Mouse (Mus musculus): Measurements from ENCODE around the gene Gm17349. TPM values are rescaled to one million over a fixed set of nuclear protein-coding genes. Genes with fewer than 3 reads are reported as not detected.
A peak's percentile ranks its signal among the peaks of the same experiment; 100 is the strongest.
"Not testable (repeated sequence)": the region's sequence is repeated elsewhere in the genome, so short reads cannot be mapped to it uniquely, and the experiment has no call there.

Gene Gm17349
- not detected for total RNA-seq (2018; cell fraction: chromatin; rRNA removed)
- total RNA-seq (2018; cell fraction: cytosol; rRNA removed) = 1 to 10 TPM in 9 of 26 experiments, not detected in 17; 1.0 to 3.3 (median 1.5) TPM
- 1 to 10 TPM in 2 of 26 experiments, not detected in 24; 4.2 to 4.9 TPM for total RNA-seq (2018; cell fraction: nucleus; rRNA removed)
- not detected in 3 replicates for polyA plus RNA-seq (2018)

- Histone ChIP-seq H3K27ac (no peak within 1 kb of the TSS), H3K79me2 (ENCODE audit: inconsistent target) (no peaks in the 10 kb centered on the region; the same call in 1 of the 2 replicates), H3K36me3 (ENCODE audit: inconsistent target) (peaks cover 39% of the 10 kb centered on the region), H3K4me3 (ENCODE audit: inconsistent target) (no peak within 1 kb of the TSS)
- 63% methylated on average over 8 of the region's 11 CpGs for WGBS (ENCODE audit: missing documents)
Observed at GRCm38 (mm10) chr15:99705440-99706048, at the start of gene Gm17349. TSS of gene Gm17349 (minus strand) at chr15:99705490.

- Histone ChIP-seq H3K36me3 (ENCODE audit: inconsistent target) (no peaks in the 10 kb centered on the region), H3K4me3 (ENCODE audit: inconsistent target) (no peak overlapping the region), H3K27ac (no peak overlapping the region), H3K79me2 (ENCODE audit: inconsistent target) (peaks cover 73% of the 10 kb centered on the region)
- WGBS (ENCODE audit: missing documents) = 94% methylated on average over 3 of the region's 3 CpGs
Observed at GRCm38 (mm10) chr15:99754204-99754603, 48.9 kb upstream of the Gm17349 start.

GRCm38 (mm10) chr15:99740229-99740628 is 34.9 kb upstream of the Gm17349 start:
- no peak overlapping the region for H3K4me3 ChIP-seq (ENCODE audit: inconsistent target)
- H3K36me3 ChIP-seq (ENCODE audit: inconsistent target) = peaks cover 41% of the 10 kb centered on the region
- H3K79me2 ChIP-seq (ENCODE audit: inconsistent target) = no peaks in the 10 kb centered on the region
- 85% methylated on average over 4 of the region's 4 CpGs for WGBS (ENCODE audit: missing documents)
- no peak overlapping the region for H3K27ac ChIP-seq

- 94% methylated on average over 11 of the region's 11 CpGs for whole genome bisulfite sequencing (ENCODE audit: missing documents)
- peaks cover 51% of the 10 kb centered on the region for H3K36me3 ChIP-seq (ENCODE audit: inconsistent target)
- no peak overlapping the region for H3K4me3 ChIP-seq (ENCODE audit: inconsistent target)
- H3K79me2 ChIP-seq (ENCODE audit: inconsistent target) = no peaks in the 10 kb centered on the region
- no peak overlapping the region for H3K27ac ChIP-seq
Observed at GRCm38 (mm10) chr15:99736675-99737074, 31.4 kb upstream of the Gm17349 start.

GRCm38 (mm10) chr15:99735631-99736030 is 30.3 kb upstream of the Gm17349 start:
- 92% methylated on average over 2 of the region's 2 CpGs for WGBS (ENCODE audit: missing documents)
- Histone ChIP-seq H3K4me3 (ENCODE audit: inconsistent target) (no peak overlapping the region), H3K27ac (no peak overlapping the region), H3K36me3 (ENCODE audit: inconsistent target) (peaks cover 40% of the 10 kb centered on the region), H3K79me2 (ENCODE audit: inconsistent target) (no peaks in the 10 kb centered on the region)

- H3K36me3 ChIP-seq (ENCODE audit: inconsistent target) = peaks cover 30% of the 10 kb centered on the region; the same call in 1 of the 2 replicates
- H3K27ac ChIP-seq = no peak overlapping the region
- no peak overlapping the region for H3K4me3 ChIP-seq (ENCODE audit: inconsistent target)
- H3K79me2 ChIP-seq (ENCODE audit: inconsistent target) = peaks cover 8% of the 10 kb centered on the region; the same call in 1 of the 2 replicates
- 86% methylated on average over 5 of the region's 5 CpGs for WGBS (ENCODE audit: missing documents)
Observed at GRCm38 (mm10) chr15:99733186-99733585, 27.9 kb upstream of the Gm17349 start.

GRCm38 (mm10) chr15:99731678-99732077 is 26.4 kb upstream of the Gm17349 start:
- Histone ChIP-seq H3K4me3 (ENCODE audit: inconsistent target) (no peak overlapping the region), H3K36me3 (ENCODE audit: inconsistent target) (peaks cover 39% of the 10 kb centered on the region), H3K79me2 (ENCODE audit: inconsistent target) (peaks cover 23% of the 10 kb centered on the region), H3K27ac (no peak overlapping the region)
- 93% methylated on average over 3 of the region's 3 CpGs for WGBS (ENCODE audit: missing documents)

GRCm38 (mm10) chr15:99731167-99731566 is 25.9 kb upstream of the Gm17349 start:
- peaks cover 28% of the 10 kb centered on the region for H3K79me2 ChIP-seq (ENCODE audit: inconsistent target)
- WGBS (ENCODE audit: missing documents) = no CpG with 5 or more reads among the region's 2 CpGs
- H3K36me3 ChIP-seq (ENCODE audit: inconsistent target) = peaks cover 39% of the 10 kb centered on the region
- no peak overlapping the region for H3K27ac ChIP-seq
- no peak overlapping the region for H3K4me3 ChIP-seq (ENCODE audit: inconsistent target)

GRCm38 (mm10) chr15:99729056-99729783 is 23.9 kb upstream of the Gm17349 start:
- Histone ChIP-seq H3K4me3 (ENCODE audit: inconsistent target) (no peak overlapping the region), H3K27ac (no peak overlapping the region), H3K36me3 (ENCODE audit: inconsistent target) (peaks cover 25% of the 10 kb centered on the region), H3K79me2 (ENCODE audit: inconsistent target) (peaks cover 32% of the 10 kb centered on the region)
- 90% methylated on average over 3 of the region's 4 CpGs for WGBS (ENCODE audit: missing documents)

- no peak overlapping the region for H3K4me3 ChIP-seq (ENCODE audit: inconsistent target)
- no peak overlapping the region for H3K27ac ChIP-seq
- peaks cover 24% of the 10 kb centered on the region for H3K36me3 ChIP-seq (ENCODE audit: inconsistent target)
- 94% methylated on average over 5 of the region's 5 CpGs for WGBS (ENCODE audit: missing documents)
- peaks cover 32% of the 10 kb centered on the region for H3K79me2 ChIP-seq (ENCODE audit: inconsistent target)
Observed at GRCm38 (mm10) chr15:99728211-99728610, 22.9 kb upstream of the Gm17349 start.

GRCm38 (mm10) chr15:99727525-99727924 is 22.2 kb upstream of the Gm17349 start:
- H3K27ac ChIP-seq = no peak overlapping the region
- H3K36me3 ChIP-seq (ENCODE audit: inconsistent target) = peaks cover 20% of the 10 kb centered on the region
- peaks cover 32% of the 10 kb centered on the region for H3K79me2 ChIP-seq (ENCODE audit: inconsistent target)
- 96% methylated on average over 12 of the region's 12 CpGs for WGBS (ENCODE audit: missing documents)
- H3K4me3 ChIP-seq (ENCODE audit: inconsistent target) = no peak overlapping the region

GRCm38 (mm10) chr15:99727039-99727438 is 21.7 kb upstream of the Gm17349 start:
- H3K79me2 ChIP-seq (ENCODE audit: inconsistent target) = peaks cover 32% of the 10 kb centered on the region
- not testable (repeated sequence) for H3K4me3 ChIP-seq (ENCODE audit: inconsistent target); H3K27ac ChIP-seq
- 100% methylated on average over 2 of the region's 5 CpGs for WGBS (ENCODE audit: missing documents)
- peaks cover 20% of the 10 kb centered on the region for H3K36me3 ChIP-seq (ENCODE audit: inconsistent target)

- Histone ChIP-seq H3K4me3 (ENCODE audit: inconsistent target) (peak overlapping the region; percentile 75), H3K36me3 (ENCODE audit: inconsistent target) (peaks cover 20% of the 10 kb centered on the region)
- WGBS (ENCODE audit: missing documents) = 77% methylated on average over 2 of the region's 2 CpGs
Observed at GRCm38 (mm10) chr15:99726549-99726948, 21.3 kb upstream of the Gm17349 start.

GRCm38 (mm10) chr15:99725341-99726155 is 20.3 kb upstream of the Gm17349 start, which contains the start of gene Cox14:
TSS of gene Cox14 (plus strand) at chr15:99725618.
- under 1% methylated on average over 67 of the region's 68 CpGs for WGBS (ENCODE audit: missing documents)
- H3K4me3 ChIP-seq (ENCODE audit: inconsistent target) = peak within 1 kb of the TSS; percentile 75
- H3K36me3 ChIP-seq (ENCODE audit: inconsistent target) = peaks cover 20% of the 10 kb centered on the region
- H3K79me2 ChIP-seq (ENCODE audit: inconsistent target) = peaks cover 32% of the 10 kb centered on the region
- H3K27ac ChIP-seq = peak within 1 kb of the TSS; percentile 92

More at GRCm38 (mm10) chr15:99726549-99726948, 21.3 kb upstream of the Gm17349 start:
- peaks cover 32% of the 10 kb centered on the region for H3K79me2 ChIP-seq (ENCODE audit: inconsistent target)
- H3K27ac ChIP-seq = 0 out of 2 replicates have a peak overlapping the region, but pooled peaks have one; percentile 25
